Mouse (Mus musculus): ENCODE measurements around the gene Itfg2.

DNA sequence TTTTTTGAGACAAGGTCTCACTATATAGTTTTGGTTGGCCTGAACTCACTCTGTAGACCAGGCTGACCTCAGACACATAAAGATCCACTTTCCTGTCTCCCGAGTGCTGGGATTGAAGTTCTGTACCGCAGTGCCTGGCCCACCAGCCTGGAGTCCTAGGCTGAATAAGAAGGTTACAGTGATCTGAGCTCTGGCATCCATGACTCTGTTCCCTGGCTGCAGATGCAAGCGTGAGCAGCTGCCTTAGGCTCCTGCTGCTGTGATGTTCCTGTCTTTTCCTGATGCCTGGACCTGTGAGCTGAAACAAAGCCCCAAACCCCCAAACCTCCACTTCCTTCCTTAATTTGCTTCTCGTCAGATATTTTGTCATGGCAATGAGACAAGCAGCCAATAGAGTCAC is 40.3 kb upstream of the Itfg2 start:
- TF ChIP-seq POLR2A (IDR thresholded peaks at IDR 0.05; ENCODE audit: borderline replicate concordance, extremely low read depth, insufficient read depth, insufficient read length, poor library complexity, severe bottlenecking): no peak
- no peak for TF ChIP-seq CTCF (IDR thresholded peaks at IDR 0.05; ENCODE audit: borderline replicate concordance, extremely low read depth, insufficient read depth, insufficient read length)

Data from brain, embryonic 14.5 days (tissue).